Mouse (Mus musculus) MEL-GATA-1-ER (cell line): ENCODE results near the gene N4bp2l2.
"Not testable (repeated sequence)": the region's sequence is repeated elsewhere in the genome, so short reads cannot be mapped to it uniquely, and the experiment has no call there.

Source experiments
- DNase-seq: peaks from one replicate; pipeline ENCODE4 v3.0.0-alpha.2; 2012; ENCODE audit warnings: low read depth; ENCODE audit errors: extremely low read depth

The N4bp2l2 gene

DNA sequence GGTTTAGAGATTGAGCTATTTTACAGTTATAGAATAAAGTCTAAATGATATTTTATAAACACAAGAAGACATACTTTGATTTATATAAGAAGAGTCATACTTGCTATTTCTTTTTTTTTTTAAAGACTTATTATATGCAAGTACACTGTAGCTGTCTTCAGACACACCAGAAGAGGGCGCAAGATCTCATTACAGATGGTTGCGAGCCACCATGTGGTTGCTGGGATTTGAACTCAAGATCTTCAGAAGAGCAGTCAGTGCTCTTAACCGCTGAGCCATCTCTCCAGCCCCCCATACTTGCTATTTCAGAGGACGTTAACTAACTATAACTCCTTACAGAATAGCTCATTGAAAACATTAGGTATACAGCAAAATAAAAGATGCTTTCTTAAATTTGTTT lies 22.6 kb downstream of the N4bp2l2 start:
- not testable (repeated sequence) for DNase-seq

DNA sequence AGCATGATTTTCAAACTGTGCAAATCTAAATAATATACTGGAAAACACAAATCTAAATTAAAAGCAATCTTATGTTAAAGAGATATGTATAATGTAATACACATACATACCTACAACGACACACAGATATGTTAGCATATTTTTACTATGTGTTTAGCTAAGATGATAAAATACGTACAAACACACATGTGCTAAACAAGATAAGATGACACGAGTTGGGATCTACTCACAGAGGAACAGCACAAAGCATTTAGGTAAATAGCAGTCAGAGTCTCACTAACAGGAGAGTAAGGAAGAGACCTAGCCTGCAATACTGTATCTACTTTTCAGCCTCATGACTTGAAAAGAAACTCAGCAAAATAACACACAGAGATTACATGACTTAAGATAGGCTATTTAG lies 24.5 kb downstream of the N4bp2l2 start:
- no peak for DNase-seq

DNA sequence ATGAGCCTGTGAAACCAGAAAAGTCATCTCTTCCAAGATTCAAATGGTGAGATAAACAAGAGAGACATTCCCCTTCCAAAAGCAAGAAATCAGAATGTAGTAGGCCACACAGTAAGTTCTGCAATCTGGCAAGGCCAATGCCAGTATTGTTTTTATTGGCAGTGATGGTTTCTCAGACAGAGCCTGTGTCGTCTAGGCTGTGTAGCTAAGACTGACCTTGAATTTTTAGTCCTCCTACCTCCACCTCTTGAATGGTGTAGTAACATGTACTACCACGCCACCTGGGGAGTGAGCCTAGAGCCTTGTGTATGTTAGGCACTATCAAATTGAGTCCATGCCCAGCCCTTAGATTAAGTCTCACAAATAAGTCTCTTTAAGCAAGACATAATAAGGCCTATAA lies 36.3 kb downstream of the N4bp2l2 start:
- no peak for DNase-seq

DNA sequence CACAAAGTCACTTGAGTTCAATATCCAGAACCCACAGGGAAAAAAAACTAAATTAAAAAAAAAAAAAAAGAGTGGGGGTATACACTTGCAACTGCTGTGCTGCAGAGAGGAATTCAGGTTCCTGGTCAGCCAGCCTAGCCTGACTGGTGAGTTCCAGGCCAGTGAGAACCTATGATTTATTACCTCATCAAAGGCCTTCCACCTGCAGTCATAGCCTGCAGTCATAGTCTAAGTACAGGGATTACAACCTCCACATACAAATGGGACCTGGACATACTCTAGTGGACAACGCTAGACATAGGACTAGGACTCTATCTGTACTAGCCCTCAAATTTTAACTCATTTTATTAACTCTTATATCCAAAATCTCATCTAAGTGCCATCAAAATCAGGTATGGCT lies 36.7 kb downstream of the N4bp2l2 start:
- DNase-seq, result no peak

DNA sequence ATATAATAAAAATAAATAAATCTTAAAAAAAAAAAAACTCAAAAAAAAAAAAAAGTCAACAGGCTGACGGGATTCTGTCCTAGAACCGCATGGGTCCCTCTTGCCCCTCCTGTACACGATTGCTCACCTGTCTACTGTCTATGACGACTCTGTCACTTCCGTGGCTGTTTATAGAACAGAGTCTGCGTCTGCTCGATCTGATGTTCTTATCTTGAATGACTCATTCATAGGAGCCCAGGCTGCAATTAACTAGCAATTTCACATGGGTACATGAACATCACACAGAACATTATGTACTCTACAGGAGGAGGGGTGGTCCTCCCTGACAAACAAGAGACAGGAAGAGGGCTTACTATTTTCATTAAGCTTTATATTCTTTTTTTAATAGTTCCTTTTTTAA lies 40.5 kb downstream of the N4bp2l2 start:
- no peak for DNase-seq

DNA sequence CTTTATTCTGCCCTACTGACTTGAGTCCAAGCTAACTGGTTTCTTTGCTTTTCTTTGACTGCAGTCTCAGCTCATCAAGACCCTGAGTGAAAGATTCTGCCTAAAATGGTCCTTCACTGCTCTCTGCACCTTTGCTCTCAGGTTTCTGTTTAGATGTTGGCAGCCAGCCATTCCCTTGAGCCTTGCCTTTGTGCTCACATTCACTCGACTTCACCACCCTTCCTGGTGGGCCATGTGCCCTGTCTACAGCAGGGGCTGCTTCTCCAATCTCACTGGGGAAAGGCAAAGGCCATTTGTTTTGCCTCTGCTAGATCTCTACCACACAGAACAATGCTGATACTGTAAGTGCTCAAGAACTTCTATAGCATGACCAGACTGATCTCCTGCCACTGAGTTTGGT lies 43.2 kb downstream of the N4bp2l2 start:
- DNase-seq, result no peak

DNA sequence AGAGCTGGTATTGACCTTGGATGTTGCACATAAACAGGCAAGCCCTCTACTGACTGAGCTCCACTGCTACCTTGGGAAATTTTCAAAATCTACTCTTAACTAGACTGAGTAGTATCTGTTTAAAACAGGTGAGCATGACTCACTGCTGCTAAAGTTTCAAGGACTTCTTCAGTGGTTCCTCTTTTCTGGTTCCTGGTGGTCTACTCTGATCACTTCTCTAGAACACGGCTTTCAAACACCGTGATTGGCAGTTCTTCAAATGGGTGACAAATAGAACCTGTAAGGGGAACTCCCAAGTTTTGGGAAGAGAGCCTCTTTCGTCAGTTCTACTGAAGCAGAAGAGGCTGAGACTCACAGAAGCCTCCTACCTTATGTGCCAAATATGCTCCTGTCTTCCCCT lies 44.4 kb downstream of the N4bp2l2 start:
- DNase-seq, result peak; percentile 90

DNA sequence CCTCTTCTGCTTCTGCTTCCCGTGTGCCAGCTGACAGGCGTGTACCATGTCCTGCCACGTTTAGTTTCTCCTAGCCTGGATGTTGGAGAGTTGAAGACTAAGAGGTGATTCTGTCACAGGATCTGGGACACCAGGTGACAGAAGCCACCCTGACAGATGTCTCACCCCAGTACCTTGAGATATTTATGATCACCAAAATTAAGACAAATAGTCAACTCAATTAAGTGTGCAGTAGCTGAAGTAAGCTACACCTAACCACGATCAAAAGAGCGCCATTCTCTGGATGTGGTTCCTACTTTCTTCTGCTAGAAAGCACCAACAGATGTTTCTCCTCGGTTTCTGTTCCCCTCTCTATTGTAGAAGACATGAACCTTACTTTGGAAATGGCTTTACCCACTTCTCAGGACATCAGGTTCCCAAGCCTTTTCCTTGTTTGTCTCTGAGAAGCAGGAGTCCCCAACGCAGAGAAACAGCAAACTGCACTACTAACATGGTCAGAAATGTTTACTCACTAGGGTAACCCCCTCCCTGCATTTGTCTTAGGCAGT lies 45.3 kb downstream of the N4bp2l2 start:
- DNase-seq, result no peak

DNA sequence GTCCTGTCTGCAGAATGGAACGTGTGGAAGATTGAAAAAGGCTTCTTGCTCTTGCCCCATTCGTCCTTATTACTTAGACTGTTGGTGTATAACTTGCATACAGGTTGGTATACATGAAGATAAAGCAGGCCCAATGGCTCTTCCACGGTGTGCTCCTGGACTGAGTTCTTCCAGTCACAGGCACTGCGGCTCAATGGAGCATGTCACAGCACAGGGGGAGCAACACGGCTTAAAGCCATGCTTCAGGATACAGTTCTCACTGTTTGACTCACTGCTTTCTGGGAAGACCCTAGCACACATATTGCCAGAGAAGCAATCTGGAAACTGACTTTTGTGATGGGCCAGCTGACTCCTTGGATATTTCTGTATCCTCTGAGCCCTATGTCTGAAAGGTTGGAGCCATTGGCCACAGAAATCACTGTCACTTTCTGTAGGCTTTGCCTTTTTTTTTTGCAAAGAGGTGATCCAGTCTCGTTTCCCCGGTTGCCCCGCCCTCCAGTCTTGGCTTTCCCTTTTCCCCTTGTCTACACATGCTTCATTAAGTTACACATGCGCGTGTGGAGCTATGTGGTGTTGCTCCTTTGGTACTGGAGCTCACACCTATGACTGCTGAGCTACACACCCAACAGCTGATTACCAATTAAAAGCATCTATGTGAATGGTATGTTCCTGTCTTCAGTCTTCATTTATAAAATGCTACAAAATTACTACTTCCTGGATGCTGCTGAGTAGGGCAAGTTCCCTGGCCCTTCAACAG lies 47.2 kb downstream of the N4bp2l2 start:
- no peak for DNase-seq

DNA sequence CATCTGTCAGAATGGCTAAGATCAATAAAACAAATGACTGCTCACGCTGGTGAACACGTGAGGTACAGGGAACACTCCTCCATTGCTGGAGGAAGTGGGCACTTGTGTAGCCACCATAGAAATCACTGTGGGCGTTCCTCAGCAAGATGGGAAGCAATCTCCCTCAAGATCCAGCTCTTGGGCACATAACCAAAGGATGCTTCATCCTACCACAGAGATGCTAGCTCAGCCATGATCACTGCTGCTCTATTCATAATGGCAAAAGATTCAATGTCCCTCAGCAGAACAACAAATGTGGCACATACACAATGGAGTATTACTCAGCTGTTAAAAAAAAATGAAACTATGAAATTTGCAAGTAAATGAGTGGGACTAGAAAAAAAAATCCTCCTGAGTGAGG lies 49.3 kb downstream of the N4bp2l2 start:
- DNase-seq, result no peak

DNA sequence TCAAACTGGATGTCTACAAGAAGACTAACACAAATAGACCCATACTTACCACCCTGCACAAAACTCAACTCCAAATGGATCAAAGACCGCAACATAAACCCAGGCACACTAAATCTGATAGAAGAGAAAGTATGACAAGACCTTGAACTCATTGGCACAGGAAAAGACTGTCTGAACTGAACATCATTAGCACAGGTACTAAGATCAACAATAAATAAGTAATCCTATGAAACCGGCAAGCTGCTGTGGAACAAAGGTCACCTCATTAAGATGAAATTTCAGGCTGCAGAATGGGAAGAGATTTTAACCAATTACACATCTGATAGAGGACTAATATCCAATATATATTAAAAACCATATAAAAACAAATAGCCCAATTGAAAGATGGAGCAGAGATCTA lies 49.8 kb downstream of the N4bp2l2 start:
- no peak for DNase-seq

DNA sequence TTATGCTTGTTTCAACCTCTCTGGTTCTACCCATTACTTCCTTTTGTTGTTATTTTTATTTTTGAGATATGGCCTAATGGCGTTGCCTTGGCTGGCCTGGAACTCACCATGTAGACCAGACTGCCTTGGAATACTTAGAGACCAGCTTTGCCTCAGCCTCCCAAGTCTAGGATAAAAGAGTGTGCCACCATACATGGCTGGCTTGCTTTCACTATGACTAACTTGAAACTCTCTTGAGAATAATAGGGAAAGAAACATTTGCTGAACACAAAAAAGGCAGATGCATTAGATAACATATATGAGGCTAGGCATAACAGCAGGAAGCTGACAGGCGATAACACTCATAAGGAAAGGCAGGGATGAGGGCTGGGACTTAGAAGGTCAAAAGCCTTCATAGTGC lies 51.9 kb downstream of the N4bp2l2 start:
- no peak for DNase-seq

DNA sequence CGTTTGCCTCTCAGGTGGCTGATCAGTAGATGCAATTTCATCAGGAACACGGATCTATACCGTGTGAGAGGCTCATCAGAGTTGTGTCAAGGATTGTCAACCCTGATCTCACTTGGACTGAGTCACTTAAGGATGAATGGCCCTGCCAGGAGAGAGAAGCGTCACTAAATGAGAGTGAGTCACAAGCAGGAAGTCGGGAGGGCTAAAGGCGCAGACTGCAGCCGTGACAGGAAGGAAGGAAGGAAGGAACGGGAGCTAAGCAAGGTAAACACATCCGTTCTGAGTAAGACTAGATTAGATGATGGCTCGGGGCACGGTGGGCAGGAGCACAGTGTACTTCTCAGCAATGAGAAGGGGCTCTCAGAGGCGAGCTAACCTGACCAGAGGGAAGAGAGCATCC lies 54.3 kb downstream of the N4bp2l2 start:
- no peak for DNase-seq

DNA sequence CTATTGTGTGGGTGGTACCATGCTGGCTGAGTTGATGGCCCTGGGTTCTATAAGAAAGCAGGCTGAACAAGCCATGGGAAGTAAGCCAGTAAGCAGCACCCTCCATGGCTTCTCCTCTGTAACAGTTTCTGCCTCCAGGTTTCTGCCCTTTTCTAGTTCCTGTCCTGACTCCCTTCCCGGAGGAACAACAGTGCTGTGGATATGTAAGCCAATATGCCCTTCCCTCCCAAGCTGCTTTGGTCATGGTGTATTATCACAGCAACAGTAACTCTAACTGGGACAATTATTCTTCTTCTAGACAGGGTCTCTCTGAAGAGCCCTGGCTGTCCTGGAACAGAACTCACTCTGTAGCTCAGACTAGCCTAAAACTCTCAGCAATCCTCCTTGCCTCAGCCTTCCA lies 54.8 kb downstream of the N4bp2l2 start:
- DNase-seq, result no peak

DNA sequence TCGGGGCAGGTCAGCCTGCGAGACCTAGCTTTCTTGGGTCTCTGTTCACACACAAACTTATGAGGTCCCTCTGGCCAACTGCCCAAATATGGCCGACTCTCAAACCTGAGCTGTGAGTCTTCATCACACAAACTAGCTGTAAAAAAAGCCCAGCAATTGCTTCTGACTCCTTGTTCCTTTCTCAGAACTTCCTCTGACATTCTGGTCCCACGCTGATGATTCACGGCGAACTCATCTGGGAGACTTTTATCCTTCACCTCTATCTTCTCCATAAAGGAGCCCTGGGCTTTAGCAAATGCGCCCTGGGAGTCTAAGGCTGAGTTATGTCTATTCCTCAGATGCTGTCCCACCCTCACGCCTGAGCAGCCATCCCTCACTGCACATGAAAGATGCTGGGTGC lies 58.4 kb downstream of the N4bp2l2 start:
- DNase-seq, result no peak

DNA sequence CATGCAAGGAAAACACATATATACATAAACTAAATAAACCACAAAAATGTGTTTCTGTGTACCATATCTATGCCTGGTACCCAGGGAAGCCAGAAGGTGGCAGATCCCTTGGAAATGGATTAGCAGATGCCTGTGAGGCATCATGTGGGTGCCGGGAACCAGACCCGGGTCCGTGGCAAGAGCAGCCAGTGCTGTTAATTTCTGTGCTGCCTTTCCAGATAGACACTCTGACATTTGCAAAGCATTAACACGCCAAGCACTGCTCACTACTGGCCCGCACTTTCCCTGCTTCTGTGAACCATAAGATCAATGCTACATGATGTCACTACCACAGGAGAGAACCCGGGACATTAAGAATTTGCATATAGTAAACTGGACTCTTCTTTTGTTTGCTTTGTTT lies 59.9 kb downstream of the N4bp2l2 start:
- DNase-seq, result no peak

DNA sequence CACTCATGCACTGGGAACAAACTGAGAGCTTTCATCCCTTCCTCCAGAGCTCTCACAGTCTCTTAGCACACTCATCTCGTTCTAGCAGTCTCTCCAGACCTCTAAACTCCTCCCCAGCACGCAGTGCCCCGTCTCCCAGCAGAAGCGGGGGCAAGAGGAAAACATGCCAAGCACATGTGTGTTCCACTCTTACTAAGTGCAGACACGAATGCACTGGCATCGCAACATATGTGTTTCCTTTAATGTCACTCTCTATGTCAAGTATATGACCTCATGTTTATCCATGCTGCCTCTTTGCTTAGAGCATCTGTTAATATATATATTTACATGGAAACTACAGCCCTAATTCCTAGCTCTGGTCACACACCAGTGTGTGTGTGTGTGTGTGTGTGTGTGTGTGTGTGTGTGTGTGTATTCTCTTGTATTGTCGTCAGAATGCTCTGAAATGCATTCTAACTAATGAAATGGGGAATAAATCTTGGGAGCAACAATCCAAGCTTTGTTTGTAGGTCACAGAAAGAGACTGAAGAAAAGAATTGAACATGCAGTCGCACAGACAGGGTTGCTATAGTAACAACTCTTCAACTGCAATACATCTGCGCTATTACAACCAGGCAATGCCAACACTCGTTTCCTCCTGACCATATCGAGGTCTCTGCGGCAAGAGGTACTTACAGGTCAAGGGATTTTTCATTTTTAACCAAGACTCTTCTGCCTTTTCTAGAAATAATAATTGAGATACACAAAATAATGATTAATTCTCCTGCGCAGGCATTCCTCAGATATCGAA lies 64.3 kb downstream of the N4bp2l2 start:
- no peak for DNase-seq

DNA sequence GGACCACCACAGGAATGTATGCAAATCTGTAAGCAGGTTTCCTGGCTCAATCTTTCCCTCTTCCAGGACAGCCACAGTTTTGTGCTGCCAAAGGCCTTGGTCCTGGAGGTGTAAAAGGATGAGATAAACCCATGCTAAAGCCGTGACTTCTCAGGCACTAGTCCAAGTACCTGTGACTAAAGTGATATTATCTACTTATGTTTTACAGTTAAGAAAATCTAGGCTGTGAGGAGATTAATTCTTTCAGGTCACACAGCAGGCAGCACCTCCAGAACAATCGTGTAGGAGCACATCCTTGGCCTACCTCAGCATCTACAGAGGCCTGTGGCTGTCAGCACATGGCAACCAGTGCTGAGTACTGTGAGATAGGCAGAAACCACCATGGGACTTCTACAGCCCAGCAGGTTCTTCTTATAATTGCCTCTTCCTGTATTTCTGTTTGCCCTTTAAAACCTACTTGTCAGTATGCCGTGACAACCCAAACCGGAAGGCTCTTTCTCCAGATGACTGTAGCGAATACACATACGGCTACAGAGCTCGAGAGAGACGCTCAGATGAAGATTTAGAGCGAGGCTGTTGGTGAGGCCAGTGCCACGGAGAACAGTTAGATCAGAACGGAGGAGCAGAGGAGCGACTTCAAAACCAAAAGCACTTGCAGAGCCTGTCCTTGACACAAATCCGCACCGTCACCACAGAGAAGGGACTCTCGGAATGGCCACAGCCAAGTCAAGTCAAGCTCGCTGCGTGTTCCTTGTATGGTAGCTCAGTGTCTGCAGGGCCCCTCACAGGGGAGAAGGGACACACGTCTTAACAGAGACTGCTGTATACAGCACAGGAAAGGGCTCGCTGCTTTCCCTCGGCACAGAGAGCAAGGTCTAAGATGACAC lies 65.2 kb downstream of the N4bp2l2 start:
- DNase-seq, result no peak

DNA sequence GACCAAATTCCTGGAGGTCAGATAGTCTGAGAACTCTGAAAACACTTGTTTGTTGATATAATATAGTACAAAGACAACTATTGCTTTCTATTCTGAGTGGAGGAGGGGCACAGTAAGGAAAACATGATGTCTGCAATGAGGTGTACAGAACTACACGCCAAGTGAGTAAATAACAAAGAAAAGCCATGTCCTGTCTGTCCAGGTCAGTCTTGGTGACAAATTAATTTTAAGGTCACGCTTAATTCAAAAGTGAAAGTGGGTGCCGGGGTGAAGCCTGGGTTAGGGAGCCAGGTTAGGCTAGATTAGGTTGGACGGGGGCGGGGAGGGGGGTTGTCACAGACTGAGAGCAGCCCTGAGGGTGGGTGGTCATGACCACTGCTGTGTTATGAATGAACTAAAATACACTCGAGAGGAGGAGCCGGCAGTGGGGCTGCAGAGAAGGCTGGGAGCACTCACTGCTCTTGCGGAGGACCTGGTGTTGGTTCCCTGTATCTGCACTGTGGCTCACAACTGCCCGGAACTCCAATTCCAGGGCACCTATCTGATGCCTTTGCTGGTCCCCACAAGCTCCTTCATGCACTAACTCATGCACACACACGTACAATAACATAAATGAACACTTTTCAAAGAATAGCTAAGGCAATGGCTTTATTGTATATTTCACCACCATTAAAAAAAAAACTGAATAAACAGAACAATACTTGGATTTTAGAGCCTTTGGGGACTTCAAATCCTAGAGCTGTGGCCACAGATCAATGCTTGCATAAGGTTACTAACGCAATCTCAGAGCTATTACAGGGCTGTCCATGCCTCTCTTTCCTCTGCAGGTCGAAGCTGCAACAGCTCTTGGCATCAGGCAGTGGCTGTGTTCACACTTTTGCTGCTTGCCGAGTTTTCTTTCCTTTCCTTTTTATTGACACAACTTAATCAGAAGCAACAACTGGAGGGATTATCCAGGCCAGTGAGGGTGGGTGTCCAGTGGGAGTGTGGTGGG lies 66.4 kb downstream of the N4bp2l2 start:
- no peak for DNase-seq
